Mouse (Mus musculus) lung, postnatal 4 days (tissue): ENCODE measurements at regions not wholly inside any gene's neighbourhood (a gene's known extent, or its start where the extent isn't known, plus 50 kb on each side); places are given as distances from the start of the nearest gene placed in this dataset.

Experiments used
- DNase-seq, 2 experiments: peaks; one replicate each; pipeline ENCODE4 v3.0.0; 2021

- DNase-seq: no peak
These were observed 274.0 kb downstream of the Pmp22 start for GRCm38 (mm10) chr11:63402741-63403140.

DNA sequence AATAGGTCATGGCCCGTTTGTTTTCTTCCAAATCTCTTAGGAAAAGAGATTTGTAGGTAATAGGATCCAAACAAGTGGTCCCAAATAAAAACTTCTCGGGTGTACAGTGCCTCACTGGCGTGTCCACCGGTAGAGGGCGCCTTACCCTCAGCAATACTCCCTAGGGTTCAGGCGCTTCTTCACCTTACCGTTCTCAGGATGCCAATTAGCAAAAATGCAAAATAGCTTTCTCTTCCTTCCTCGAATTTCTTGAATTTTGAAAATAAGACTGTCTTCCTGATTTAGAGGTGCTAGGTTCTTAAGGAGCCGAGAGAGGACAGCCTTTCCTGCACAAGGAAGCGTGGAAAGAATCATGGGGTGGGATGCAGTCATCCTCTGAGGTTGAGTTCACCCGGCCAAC, 275.9 kb downstream of the Pmp22 start:
- DNase-seq: peak; percentile 59 to 79

DNA sequence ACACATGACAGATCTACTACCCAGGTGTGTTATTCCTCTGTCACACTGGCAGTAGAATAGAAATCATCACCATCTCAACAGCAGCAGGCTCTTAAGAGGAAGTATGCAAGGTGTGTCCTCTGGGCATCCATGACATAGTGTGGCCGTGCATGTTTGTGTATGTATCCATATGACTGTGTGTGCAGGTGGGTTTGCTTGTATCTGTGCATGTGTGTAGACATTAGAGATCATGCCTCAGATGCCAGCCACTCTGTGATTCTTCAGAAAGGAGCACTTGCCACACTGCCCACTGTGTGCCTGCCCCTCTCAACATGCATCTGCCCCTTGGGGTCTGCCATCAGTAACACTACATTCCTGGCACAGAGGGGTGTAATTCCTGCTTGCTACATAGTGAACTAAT, 280.6 kb downstream of the Pmp22 start:
- DNase-seq: no peak

- DNase-seq: no peak
These were observed 282.1 kb downstream of the Pmp22 start for GRCm38 (mm10) chr11:63410921-63411320.

DNA sequence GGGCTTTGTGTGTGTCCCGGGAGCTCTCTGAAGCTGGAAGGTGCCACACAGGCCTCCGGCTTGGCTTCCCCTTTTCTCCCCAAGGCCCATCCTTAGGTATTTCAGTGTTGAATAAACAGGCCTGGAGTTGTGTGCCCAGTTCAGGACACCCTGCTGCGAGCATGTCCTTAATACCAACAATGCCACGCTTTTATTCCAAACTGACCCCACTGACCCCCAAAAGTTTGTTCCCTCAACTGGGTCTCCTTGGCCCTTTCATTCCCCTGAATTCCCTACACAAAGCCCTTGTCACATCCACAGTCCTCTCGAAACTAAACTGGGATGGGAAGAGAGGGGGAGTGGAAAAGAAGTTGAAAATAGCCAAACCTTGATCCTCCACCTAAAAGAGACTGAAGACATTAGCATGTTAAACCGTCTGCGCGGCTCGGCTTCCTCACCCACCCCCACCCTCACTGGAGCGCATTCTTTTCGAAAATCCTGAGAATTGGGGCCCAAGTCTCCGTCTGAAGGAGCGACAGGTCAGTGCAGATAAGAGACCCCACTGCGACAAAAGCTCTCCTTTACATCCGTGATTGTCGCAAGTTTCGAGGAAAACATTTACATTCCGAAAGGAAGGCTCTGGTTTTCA, 283.7 kb downstream of the Pmp22 start:
- no peak for DNase-seq

DNA sequence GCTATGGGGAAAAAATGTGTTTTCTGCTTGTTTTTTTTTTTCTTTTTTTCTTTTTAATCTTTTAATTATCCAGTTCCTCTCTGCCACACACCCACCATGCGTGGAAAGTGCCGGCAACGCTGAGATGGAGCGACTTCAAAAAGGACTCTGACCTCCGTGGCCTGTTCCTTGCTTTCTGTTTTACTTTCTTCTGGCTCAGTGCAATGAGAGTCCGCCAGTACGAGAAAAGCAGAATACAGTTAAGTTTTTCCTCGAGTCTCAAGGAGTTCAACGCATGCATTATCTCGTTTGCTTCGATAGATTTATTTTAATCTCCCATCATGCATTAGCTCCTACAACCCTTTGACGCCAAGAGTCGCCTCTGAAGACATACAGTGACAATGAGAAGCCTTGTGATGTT, 284.3 kb downstream of the Pmp22 start:
- no peak for DNase-seq

DNA sequence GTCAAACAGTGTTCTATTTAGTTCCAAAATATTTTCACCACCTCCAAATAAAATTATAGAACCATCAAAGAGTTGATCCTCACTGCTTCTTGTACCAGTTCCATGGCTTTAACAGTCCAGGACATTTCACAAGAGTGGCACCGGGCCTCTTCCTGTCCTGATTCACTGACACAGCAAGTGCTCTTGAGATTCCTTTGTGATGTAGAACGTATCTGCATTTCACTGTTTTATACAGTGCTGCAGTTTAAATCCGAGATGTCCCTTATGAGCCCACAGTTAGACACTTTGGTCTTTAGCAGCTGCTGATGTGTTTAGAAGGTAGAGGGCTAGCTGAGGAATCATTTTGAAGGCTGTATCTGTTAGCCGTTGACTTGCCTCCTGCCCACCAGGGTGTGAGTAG, 284.8 kb downstream of the Pmp22 start:
- no peak for DNase-seq

DNA sequence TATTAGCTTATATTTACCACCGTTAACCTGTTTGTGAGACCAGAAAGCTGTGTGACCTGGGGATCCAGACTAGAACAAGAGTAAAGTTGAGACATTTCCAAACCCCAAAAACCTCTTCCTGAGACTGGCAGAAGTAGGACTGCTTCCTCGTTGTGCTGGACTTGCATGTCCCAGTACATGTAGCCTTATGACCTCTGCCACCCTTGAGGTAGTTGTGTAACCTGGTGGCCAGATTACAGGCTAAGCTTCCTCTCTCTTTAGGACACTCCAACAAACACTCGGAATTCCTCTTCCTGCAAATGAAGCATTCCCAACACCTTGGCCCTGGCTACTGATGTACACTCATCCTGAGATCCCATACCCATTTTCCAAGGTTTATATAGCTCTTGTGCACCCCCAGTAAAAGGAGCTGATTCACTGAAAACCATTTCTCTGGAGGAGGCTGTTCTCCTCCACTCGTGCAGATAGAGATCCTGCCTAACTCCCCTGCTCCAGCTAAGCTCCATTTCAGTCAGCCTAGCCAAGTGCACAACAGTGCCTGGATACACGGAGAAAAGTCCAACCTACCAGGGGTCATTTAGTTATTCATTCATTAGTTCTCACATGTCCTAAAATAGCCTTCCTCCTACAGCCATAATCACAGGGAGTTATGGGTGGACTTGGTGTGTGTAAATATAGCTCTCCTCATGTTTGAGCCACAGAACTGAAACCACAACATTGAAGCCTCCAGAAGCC, 289.4 kb downstream of the Pmp22 start:
- peak; percentile 30 to 34 for DNase-seq

DNA sequence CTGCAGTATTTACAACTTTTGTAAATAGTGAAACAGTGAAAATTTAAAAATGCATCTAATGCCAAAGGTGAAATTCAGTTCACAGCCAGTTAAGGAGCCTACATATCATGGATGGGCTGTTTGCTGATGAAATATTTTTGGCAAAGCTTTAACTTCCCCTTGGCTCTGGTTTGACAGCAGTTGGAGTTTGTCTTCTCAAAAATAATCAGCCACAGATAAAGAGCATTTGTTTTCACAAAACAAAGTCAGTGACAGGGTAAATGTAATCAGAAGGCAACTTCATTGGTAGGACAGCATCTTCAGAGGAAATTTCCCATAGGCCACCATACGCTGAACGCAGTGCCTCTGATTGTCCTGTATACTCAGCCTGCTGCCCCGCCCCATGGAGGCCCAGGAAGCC, 291.6 kb downstream of the Pmp22 start:
- no peak for DNase-seq

GRCm38 (mm10) chr11:63422069-63422468, 293.3 kb downstream of the Pmp22 start:
- DNase-seq: no peak

GRCm38 (mm10) chr11:63424319-63424718, 295.5 kb downstream of the Pmp22 start:
- DNase-seq: no peak

GRCm38 (mm10) chr11:63425741-63426140, 297.0 kb downstream of the Pmp22 start:
- no peak for DNase-seq

GRCm38 (mm10) chr11:63453786-63454185, 325.0 kb downstream of the Pmp22 start:
- DNase-seq: no peak

GRCm38 (mm10) chr11:63454910-63455531, 326.2 kb downstream of the Pmp22 start:
- DNase-seq: no peak

DNA sequence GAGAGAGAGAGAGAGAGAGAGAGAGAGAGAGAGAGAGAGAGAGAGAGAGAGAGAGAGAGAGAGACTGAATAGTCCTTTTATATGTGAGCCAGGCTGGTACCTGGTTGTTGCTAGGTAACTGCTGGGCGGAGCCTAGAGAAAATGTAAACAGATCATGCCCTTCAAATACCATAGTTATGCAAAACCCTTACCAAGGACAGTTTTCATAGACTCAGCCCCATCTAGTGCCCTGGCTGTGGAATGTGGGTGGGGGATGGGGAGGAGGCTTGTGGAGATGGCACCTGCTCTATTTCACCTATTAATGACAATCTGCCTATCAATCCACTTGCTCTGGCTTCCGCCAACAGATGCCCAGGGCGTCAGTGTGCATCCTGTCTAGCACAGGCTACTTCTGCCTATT, 327.6 kb downstream of the Pmp22 start:
- peak in 1 of 2 experiments; percentile 6 for DNase-seq

GRCm38 (mm10) chr11:63457250-63457649, 328.5 kb downstream of the Pmp22 start:
- no peak for DNase-seq

GRCm38 (mm10) chr11:63460146-63460545, 331.4 kb downstream of the Pmp22 start:
- no peak for DNase-seq

GRCm38 (mm10) chr11:63463797-63464331, 335.1 kb downstream of the Pmp22 start:
- DNase-seq: no peak

GRCm38 (mm10) chr11:63465941-63466340, 337.2 kb downstream of the Pmp22 start:
- no peak for DNase-seq

DNA sequence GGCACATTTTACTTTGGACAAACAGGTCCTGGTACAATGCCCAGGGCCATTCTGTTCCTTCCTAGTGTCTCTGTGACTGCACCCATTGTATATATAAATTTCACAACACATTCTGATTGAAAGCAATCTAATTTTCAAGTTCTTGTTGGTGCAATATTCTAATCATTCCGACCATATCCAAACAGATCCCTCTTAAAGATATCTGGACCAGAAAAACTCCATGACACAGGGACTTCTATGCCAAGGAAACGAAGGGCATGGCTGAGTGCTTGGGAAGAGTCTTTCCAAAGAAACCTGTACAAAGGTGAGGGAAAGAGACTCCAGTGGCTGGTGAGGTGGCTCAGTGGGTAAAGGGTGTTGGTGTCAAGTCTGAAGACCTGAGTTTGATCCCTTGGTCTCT, 337.8 kb downstream of the Pmp22 start:
- DNase-seq: no peak

DNA sequence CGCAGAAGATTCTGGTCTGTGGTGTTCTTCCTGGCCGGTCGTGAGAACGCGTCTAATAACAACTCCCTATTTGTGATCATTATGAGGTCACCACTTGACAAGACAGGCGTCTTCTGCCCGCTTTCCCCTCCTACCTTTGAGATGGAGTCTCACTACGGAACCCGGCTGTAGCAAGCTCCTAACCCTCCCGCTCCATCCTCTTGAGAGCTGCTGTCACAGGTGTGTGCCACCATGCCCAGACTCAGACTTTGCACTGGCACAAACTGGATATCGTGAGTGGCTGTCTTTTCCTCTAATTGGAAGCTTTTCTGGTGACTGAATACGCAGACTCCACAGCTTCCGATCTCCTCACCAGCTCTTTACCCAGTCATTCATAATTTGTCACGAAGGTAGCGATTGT, 346.0 kb downstream of the Pmp22 start:
- DNase-seq: no peak

DNA sequence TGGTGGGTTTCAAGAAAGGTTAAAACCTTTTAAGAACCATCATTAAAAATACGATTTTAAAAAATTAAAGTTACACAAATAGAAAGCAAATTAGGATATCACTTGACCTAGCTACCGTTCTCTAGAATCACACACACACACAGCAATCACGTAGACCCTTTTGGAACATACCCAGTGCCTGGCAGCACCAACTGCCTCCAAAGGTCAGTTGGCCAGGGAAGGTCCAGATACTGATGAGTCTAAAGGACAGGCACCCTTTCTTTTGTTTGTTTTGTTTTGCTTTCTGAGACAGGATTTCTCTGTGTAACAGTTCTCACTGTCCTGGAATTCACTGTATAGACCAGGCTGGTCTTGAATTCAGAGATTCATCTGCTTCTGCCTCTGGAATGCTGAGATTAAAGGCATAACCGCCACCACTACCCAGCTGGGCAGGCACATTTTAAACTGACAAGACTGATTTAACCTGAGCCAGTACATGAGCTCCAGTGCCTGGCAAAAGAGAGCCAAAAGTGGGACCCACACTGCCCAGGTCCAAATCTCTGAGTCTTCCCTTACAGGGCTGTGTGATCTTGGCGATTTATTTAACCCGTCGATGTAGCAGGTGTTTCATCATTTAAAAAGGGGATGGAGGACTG, 353.0 kb downstream of the Pmp22 start:
- no peak for DNase-seq

DNA sequence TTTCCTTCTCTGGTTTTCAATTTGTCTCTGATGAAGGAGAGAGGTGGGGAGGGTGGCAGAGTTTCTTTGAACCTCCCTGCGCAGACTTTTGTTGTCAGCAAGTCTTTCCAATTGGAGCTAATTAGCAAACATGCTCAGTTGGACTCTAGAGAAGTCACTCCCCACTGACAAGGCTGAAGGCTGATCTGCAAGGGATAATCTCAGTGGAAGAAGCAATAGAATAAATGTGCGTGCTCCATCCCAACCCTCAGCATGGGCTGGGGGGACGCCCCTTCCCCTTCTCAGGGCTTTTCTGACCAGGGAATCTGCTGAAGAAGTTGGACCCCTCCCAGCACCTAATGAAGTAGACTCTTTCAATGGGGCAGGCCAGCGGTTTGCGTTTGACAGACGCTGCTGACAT, 353.8 kb downstream of the Pmp22 start:
- no peak for DNase-seq

DNA sequence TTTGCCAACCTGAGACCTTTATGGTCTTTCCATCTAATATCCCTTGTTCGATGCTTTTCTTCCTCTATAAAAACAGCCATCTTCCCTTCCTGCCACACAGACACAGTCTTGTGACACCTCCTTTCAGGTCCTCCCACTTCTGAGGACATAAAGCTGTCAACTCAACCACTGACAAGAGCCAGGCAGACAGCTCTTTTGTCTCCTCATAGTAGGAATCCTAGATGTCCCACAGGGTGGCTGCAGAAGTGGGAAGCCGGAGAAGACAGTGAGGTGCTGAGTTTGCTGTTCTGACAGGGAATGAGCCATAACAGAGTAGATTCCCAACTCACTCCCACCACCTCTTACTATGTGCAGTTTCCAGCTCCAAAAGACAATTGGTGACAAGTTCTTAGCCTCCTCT, 358.4 kb downstream of the Pmp22 start:
- no peak for DNase-seq
